Mouse (Mus musculus) forebrain, embryonic 16.5 days (tissue): ENCODE measurements around the gene Abl1. TPM values are rescaled to one million over a fixed set of nuclear protein-coding genes. Genes with fewer than 3 reads are reported as not detected.

Experiments used
- ATAC-seq: fragments of 200-750 bp; cut with Nextera tagmentation; 2 replicates; pipeline ENCODE4 v1.8.0; 2017; ENCODE audit warnings: mild to moderate bottlenecking, moderate library complexity
- H3K27ac ChIP-seq: fragments of 300-500 bp; sonication (generic); 2 replicates; pipeline ENCODE4 v1.5.1; 2014; ENCODE audit warnings: low read length, control low read depth
- H3K27me3 ChIP-seq: fragments of 300-500 bp; sonication (generic); replicated peaks from 2 replicates; pipeline ENCODE4 v1.6.1; 2014; ENCODE audit warnings: low read length; ENCODE audit not compliant: control insufficient read depth, insufficient read depth
- H3K36me3 ChIP-seq: fragments of 300-500 bp; sonication (generic); 2 replicates; pipeline ENCODE4 v1.6.1; 2014; ENCODE audit not compliant: control insufficient read depth, insufficient read depth
- H3K4me1 ChIP-seq: fragments of 300-500 bp; sonication (generic); replicated peaks from 2 replicates; pipeline ENCODE4 v1.6.1; 2014; ENCODE audit warnings: low read length; ENCODE audit not compliant: control insufficient read depth, insufficient read depth
- H3K4me2 ChIP-seq: fragments of 300-500 bp; sonication (generic); 2 replicates; pipeline ENCODE4 v1.6.1; 2014; ENCODE audit warnings: mild to moderate bottlenecking, low read length, control low read depth
- H3K4me3 ChIP-seq: fragments of 300-500 bp; sonication (generic); replicated peaks from 2 replicates; pipeline ENCODE4 v1.5.1; 2014; ENCODE audit warnings: mild to moderate bottlenecking, low read length, control low read depth
- H3K9ac ChIP-seq: fragments of 300-500 bp; sonication (generic); replicated peaks from 2 replicates; pipeline ENCODE4 v1.6.1; 2014; ENCODE audit warnings: low read depth, low read length, control low read depth
- H3K9me3 ChIP-seq: fragments of 300-500 bp; sonication (generic); 2 replicates; pipeline ENCODE4 v1.6.1; 2016; ENCODE audit warnings: low read length; ENCODE audit not compliant: control insufficient read depth
- WGBS: fragments of 180-500 bp; shearing (Covaris S2); extraction: QIAGEN DNeasy Blood & Tissue Kit; methylation state at CpG from one replicate; pipeline ENCODE4 v1.1.7; 2014; 5-methylcytosine and 5-hydroxymethylcytosine counted together
- polyA plus RNA-seq: library from polyadenylated mRNA; unstranded; fragments of >200 nt; fragmentation: Nextera tagmentation; extraction: Ambion mirVana; gene quantifications from 2 replicates; pipeline ENCODE4 v1.2.1, GENCODE M21; 2015

Abl1 gene
- polyA plus RNA-seq, 1 experiment from 2014 or later, result 23.8 TPM

DNA sequence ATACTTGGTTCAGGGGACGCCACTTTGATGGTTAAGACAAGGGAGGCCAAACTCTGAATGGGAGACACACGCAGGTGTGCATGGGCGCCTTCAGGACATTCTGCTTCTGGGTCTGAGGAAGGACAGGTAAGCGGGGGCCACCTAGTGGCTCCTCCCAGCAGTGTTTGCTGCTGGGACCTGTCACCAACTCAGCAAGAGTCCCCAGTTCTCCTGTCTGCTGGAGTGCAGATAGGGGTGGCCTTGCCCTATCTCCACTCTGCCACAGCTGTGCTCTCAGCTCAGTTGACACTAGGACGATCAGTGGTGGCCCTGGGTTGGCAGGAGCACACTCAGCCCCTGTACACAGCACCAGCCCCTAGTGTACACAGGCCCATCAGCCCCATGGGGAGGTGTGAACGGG lies 159.7 kb downstream of the Abl1 start:
- H3K4me3 ChIP-seq, result no peak overlapping the region
- 20% methylated on average over 6 of the region's 6 CpGs for WGBS
- H3K27ac ChIP-seq, result no peak overlapping the region
- no peak overlapping the region for H3K9ac ChIP-seq
- peaks cover 28% of the 10 kb centered on the region for H3K27me3 ChIP-seq
- no peak for ATAC-seq
- H3K9me3 ChIP-seq, result no peaks in the 10 kb centered on the region
- no peaks in the 10 kb centered on the region for H3K36me3 ChIP-seq
- peaks cover 32% of the 10 kb centered on the region for H3K4me1 ChIP-seq
- no peak overlapping the region for H3K4me2 ChIP-seq

DNA sequence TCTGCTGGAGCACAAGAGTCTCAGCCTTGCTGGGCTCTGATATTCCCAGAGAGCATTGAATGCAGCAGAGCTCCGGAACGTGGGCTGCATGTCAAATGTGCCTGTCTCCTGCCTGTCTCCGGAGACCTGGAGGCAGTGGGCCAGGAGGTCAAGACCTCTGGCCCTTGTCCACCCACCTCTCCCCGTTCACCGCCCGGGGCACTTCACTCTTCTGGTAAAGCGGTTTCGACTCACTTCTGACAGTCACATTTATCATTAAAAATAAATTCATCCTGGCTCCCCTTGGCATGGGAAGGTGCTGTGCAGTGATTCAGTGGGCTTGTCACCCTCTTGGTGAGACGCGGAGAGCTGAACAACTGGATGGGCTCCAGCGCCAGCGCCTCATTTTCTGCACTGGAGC lies 162.0 kb downstream of the Abl1 start:
- H3K4me2 ChIP-seq, result no peak overlapping the region
- H3K9me3 ChIP-seq, result no peaks in the 10 kb centered on the region
- WGBS, result 44% methylated on average over 12 of the region's 12 CpGs
- H3K36me3 ChIP-seq, result no peaks in the 10 kb centered on the region
- H3K27ac ChIP-seq, result no peak overlapping the region
- no peak overlapping the region for H3K4me3 ChIP-seq
- peaks cover 24% of the 10 kb centered on the region for H3K27me3 ChIP-seq
- ATAC-seq, result no peak
- peaks cover 23% of the 10 kb centered on the region for H3K4me1 ChIP-seq
- no peak overlapping the region for H3K9ac ChIP-seq

Other genes starting within 250 kb of the Abl1 start
- 6.0 and 8.0 TPM in 2 replicates for gene Ass1, start 218.2 kb upstream of the Abl1 start, polyA plus RNA-seq
- 57.2 and 58.7 TPM in 2 replicates for gene Fubp3, start 115.7 kb upstream of the Abl1 start, polyA plus RNA-seq
- gene Prdm12, start 48.3 kb upstream of the Abl1 start, polyA plus RNA-seq, result 0.98 and 2.5 TPM in 2 replicates
- gene Exosc2, start 17.7 kb upstream of the Abl1 start, polyA plus RNA-seq, result 42.3 and 44.0 TPM in 2 replicates
- gene Qrfp, start 122.2 kb downstream of the Abl1 start, polyA plus RNA-seq, result 0.06 TPM in 1 of 2 replicates, not detected in the other
- 2.7 and 4.2 TPM in 2 replicates for gene Fibcd1, start 157.6 kb downstream of the Abl1 start, polyA plus RNA-seq
- gene Lamc3, start 198.9 kb downstream of the Abl1 start, polyA plus RNA-seq, result 3.4 and 4.0 TPM in 2 replicates